Mouse (Mus musculus) C2C12 (cell line): Measurements from ENCODE around the gene Lrrfip2. TPM values are rescaled to one million over a fixed set of nuclear protein-coding genes. Genes with fewer than 3 reads are reported as not detected.

Experiments used
- H3K27me3 ChIP-seq: one replicate; pipeline ENCODE4 v1.6.1; 2011; ENCODE audit not compliant: control insufficient read depth, insufficient read depth, insufficient read length
- H3K36me3 ChIP-seq: one replicate; pipeline ENCODE4 v1.6.1; 2011; ENCODE audit not compliant: control insufficient read depth, insufficient read depth
- H3K4me3 ChIP-seq: one replicate; pipeline ENCODE4 v1.5.1; 2011; ENCODE audit warnings: mild to moderate bottlenecking, control low read depth; ENCODE audit not compliant: poor library complexity, insufficient read depth, severe bottlenecking
- H3K79me2 ChIP-seq: one replicate; pipeline ENCODE4 v1.6.1; 2011; ENCODE audit not compliant: control insufficient read depth, insufficient read depth
- H3K79me3 ChIP-seq: one replicate; pipeline ENCODE4 v1.6.1; 2011; ENCODE audit warnings: low read depth, control low read depth
- H3ac ChIP-seq: one replicate; pipeline ENCODE3; 2011; ENCODE audit warnings: low read depth; ENCODE audit not compliant: control insufficient read depth, insufficient read length
- CEBPB ChIP-seq: IDR thresholded peaks from one replicate; pipeline ENCODE4 v1.6.1; 2011; ENCODE audit warnings: low read depth, mild to moderate bottlenecking, control low read depth, moderate library complexity
- CTCF ChIP-seq: IDR thresholded peaks from one replicate; pipeline ENCODE4 v1.5.1; 2011; ENCODE audit not compliant: control insufficient read depth, insufficient read depth, insufficient read length
- FOSL1 ChIP-seq: IDR thresholded peaks from one replicate; pipeline ENCODE4 v1.8.0; 2011; ENCODE audit warnings: mild to moderate bottlenecking, low read length; ENCODE audit not compliant: poor library complexity, insufficient read depth, severe bottlenecking
- MAX ChIP-seq: IDR thresholded peaks from one replicate; pipeline ENCODE4 v1.6.1; 2011; ENCODE audit warnings: mild to moderate bottlenecking, control low read depth
- MYOD1 ChIP-seq: IDR thresholded peaks from one replicate; pipeline ENCODE4 v1.6.1; 2011; ENCODE audit warnings: low read depth; ENCODE audit not compliant: control insufficient read depth, insufficient read length
- MYOG ChIP-seq: IDR thresholded peaks from one replicate; pipeline ENCODE4 v1.6.1; 2011; ENCODE audit not compliant: control insufficient read depth, insufficient read length; ENCODE audit errors: extremely low read depth
- USF1 ChIP-seq: IDR thresholded peaks from one replicate; pipeline ENCODE4 v1.6.1; 2011; ENCODE audit warnings: low read depth, mild to moderate bottlenecking, control low read depth, moderate library complexity
- polyA plus RNA-seq: library from polyadenylated mRNA; unstranded; fragments of >200 nt; fragmentation: generic; extraction: Trizol; gene quantifications from one replicate; pipeline ENCODE4 v1.2.1, GENCODE M21; 2012; ENCODE audit warnings: missing spikeins

Gene Lrrfip2
- polyA plus RNA-seq, 1 experiment, result 29.4 TPM

GRCm38 (mm10) chr9:111239821-111240220 lies 122.4 kb downstream of the Lrrfip2 start:
- TF ChIP-seq MAX, result no peak
- TF ChIP-seq FOSL1, result no peak
- TF ChIP-seq MYOD1, result no peak
- TF ChIP-seq USF1, result no peak
- no peak for TF ChIP-seq CEBPB
- no peak for TF ChIP-seq CTCF
- TF ChIP-seq MYOG, result no peak
- Histone ChIP-seq H3K4me3 (no peak overlapping the region), H3K36me3 (peaks cover 60% of the 10 kb centered on the region), H3ac (no peak overlapping the region), H3K79me3 (no peaks in the 10 kb centered on the region), H3K79me2 (no peaks in the 10 kb centered on the region), H3K27me3 (no peaks in the 10 kb centered on the region)

DNA sequence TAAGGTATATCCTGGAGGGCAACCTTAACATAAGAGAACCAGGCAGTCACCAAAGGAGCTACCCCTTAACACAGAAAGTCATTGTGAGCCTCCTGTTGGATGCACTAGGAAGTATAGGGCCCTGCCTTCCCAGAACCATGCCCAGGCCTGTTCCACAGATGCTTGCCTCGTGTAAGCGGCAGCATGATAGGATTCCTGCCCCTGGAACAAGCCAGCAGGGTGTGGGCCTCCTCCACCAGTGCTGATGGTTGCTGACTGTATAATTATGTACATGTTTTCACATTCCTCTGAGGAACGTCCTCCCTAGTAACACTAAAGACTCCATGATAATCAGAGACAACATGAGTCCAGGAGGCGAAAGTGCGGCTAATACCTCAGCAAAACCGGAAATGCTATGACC lies 126.0 kb downstream of the Lrrfip2 start:
- H3K36me3 ChIP-seq, result peaks cover 43% of the 10 kb centered on the region
- no peak overlapping the region for H3ac ChIP-seq

GRCm38 (mm10) chr9:111245546-111245945 lies 128.2 kb downstream of the Lrrfip2 start:
- Histone ChIP-seq H3K36me3 (peaks cover 31% of the 10 kb centered on the region), H3K27me3 (no peaks in the 10 kb centered on the region), H3K79me2 (no peaks in the 10 kb centered on the region), H3K4me3 (no peak overlapping the region), H3ac (no peak overlapping the region), H3K79me3 (no peaks in the 10 kb centered on the region)
- no peak for TF ChIP-seq USF1

More for the DNA sequence above, 126.0 kb downstream of the Lrrfip2 start:
- H3K4me3 ChIP-seq, result no peak overlapping the region
- TF ChIP-seq FOSL1 (no peak), CTCF (no peak)
- H3K27me3 ChIP-seq, result no peaks in the 10 kb centered on the region
- H3K79me3 ChIP-seq, result no peaks in the 10 kb centered on the region
- H3K79me2 ChIP-seq, result no peaks in the 10 kb centered on the region

DNA sequence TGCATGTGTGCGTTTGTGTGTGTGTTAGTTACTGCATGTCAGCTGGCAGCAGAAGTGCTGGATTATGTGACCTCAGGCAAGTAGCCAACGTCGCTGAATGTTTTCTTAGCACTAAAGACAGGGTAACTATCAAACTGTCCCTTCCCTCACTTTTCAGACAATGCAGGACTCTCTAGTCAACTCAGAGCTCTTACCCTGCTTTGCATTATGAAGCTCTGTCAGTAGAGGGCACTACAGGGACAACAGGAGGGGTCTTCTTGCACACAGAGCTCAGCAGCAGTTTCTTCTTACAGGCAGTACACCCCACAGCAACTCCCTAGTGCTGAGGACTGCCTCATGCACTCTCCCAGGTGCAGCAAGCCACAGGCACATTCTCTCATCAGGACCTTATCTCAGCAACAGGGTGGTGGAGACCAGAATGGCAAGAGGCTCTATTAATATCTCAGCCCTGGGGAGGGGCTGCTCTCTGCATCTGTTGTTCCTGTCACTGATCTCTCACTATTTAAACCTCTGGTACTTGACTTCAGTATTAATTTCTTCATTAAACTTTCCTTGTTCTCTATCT lies 130.4 kb downstream of the Lrrfip2 start:
- no peak overlapping the region for H3ac ChIP-seq
- H3K79me2 ChIP-seq, result no peaks in the 10 kb centered on the region
- no peak for TF ChIP-seq USF1
- no peak for TF ChIP-seq MYOD1
- TF ChIP-seq MAX, result no peak
- TF ChIP-seq FOSL1, result no peak
- H3K36me3 ChIP-seq, result peaks cover 36% of the 10 kb centered on the region
- no peak overlapping the region for H3K4me3 ChIP-seq
- H3K27me3 ChIP-seq, result no peaks in the 10 kb centered on the region
- H3K79me3 ChIP-seq, result no peaks in the 10 kb centered on the region

DNA sequence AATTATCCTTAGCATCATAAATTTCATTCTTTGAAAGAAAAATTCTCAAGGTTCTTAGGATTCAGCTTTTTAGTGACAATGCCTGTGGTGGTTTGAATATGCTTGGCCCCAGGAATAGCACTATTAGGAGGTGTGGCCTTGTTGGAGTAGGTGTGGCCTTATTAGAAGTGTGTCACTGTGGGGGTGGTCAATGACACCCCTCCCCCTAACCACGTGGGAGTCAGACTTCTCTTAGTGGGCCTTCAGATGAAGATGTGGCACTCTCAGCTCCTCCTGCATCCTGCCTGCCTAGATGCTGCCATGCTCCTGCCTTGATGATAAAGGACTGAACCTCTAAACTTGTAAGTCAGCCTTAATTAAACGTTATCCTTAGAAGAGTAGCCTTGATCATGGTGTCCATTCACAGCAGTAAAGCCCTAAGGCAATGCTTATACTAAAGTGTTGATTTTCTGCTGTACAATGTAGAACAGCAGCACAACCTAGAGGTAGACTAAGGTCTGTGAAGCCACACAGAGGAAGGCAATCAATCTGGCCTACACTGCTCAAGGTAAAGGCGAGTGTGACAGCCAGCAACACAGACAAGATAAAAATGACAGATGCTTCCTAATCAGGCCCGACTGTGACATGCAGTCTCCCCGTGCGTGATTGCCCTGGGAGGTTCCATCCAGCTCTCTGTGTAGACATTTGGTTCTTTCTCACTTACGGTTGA lies 134.9 kb downstream of the Lrrfip2 start:
- Histone ChIP-seq H3K4me3 (no peak overlapping the region), H3K27me3 (no peaks in the 10 kb centered on the region), H3ac (no peak overlapping the region), H3K79me3 (no peaks in the 10 kb centered on the region), H3K79me2 (no peaks in the 10 kb centered on the region), H3K36me3 (peaks cover 50% of the 10 kb centered on the region)
- TF ChIP-seq CTCF, result no peak
- no peak for TF ChIP-seq USF1
- no peak for TF ChIP-seq FOSL1
- TF ChIP-seq MAX, result no peak
- no peak for TF ChIP-seq MYOG
- TF ChIP-seq CEBPB, result no peak
- TF ChIP-seq MYOD1, result no peak

DNA sequence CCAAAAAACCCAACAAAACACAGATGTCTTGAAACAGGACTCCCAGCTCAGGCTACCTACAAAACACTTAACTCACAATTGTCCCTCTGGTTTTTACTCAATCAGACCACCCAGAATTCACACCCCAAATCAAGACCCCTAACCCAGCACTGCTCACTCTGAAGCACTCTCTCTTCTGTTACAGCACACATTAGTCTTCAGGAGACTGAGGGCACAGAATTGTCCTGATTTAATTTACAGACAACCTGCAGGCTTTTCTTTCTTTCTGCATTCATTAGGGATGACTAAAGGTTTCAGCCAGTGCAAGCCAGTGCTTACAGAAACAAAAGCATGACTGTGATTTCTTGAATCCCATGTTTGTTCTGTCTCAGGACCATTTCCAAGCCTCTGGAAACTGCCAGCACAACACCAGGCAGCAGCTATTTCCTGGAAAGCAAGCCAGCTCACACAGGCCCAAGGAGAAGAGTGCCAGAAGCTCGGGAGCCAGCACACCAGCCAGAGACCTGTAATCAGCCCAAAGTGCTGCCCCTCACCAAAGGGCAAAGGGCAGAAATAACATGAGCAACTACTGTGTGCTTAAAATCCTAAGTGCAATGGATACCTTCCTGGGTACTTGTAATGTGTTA lies 143.1 kb downstream of the Lrrfip2 start:
- Histone ChIP-seq H3K79me2 (no peaks in the 10 kb centered on the region), H3K27me3 (no peaks in the 10 kb centered on the region), H3ac (no peak overlapping the region), H3K4me3 (no peak overlapping the region), H3K36me3 (peaks cover 35% of the 10 kb centered on the region), H3K79me3 (no peaks in the 10 kb centered on the region)
- TF ChIP-seq MYOG (no peak), CEBPB (no peak), CTCF (no peak), MAX (no peak), MYOD1 (no peak), FOSL1 (no peak), USF1 (no peak)
